Mouse (Mus musculus): ENCODE measurements around the gene Mrpl30. TPM values are rescaled to one million over a fixed set of nuclear protein-coding genes. Genes with fewer than 3 reads are reported as not detected.

Gene Mrpl30
- 243 and 271 TPM in 2 replicates for polyA plus RNA-seq (2014; fragmentation: Nextera tagmentation; extraction: Ambion mirVana)

GRCm38 (mm10) chr1:37890025-37890652 is at the start of gene Mrpl30, which contains the start of gene Mitd1:
Gene Mrpl30 (plus strand): TSS chr1:37890477.
Gene Mitd1 (minus strand): TSS chr1:37890411.
- Histone ChIP-seq H3K4me2 (ENCODE audit: low read depth, low read length) (peak within 1 kb of the TSS; percentile 63), H3K9me3 (replicated peaks; ENCODE audit: control insufficient read depth, low read length) (no peaks in the 10 kb centered on the region), H3K27ac (replicated peaks; ENCODE audit: low read depth, low read length) (no peak within 1 kb of the TSS), H3K27me3 (ENCODE audit: control insufficient read depth, insufficient read depth, low read length) (no peaks in the 10 kb centered on the region), H3K4me1 (ENCODE audit: control insufficient read depth, insufficient read depth, low read length) (no peaks in the 10 kb centered on the region), H3K4me3 (ENCODE audit: low read depth, low read length) (peak within 1 kb of the TSS; percentile 66), H3K36me3 (replicated peaks; ENCODE audit: control insufficient read depth, insufficient read depth, low read depth, low read length) (no peaks in the 10 kb centered on the region; the same call in 1 of the 2 replicates), H3K9ac (replicated peaks; ENCODE audit: low read length) (peak within 1 kb of the TSS; percentile 76)
- DNase-seq (ENCODE audit: low spot score) = peak; percentile 92
- ATAC-seq (replicated peaks; ENCODE audit: insufficient number of reproducible peaks, low FRiP score, low TSS enrichment, low read depth) = peak; percentile 86
- under 1% methylated on average over 41 of the region's 41 CpGs for WGBS

GRCm38 (mm10) chr1:37846878-37847277 is 43.4 kb upstream of the Mrpl30 start:
- Histone ChIP-seq H3K4me2 (ENCODE audit: low read depth, low read length) (no peak overlapping the region), H3K4me1 (ENCODE audit: control insufficient read depth, insufficient read depth, low read length) (no peaks in the 10 kb centered on the region), H3K9me3 (replicated peaks; ENCODE audit: control insufficient read depth, low read length) (no peaks in the 10 kb centered on the region), H3K9ac (replicated peaks; ENCODE audit: low read length) (no peak overlapping the region), H3K27ac (replicated peaks; ENCODE audit: low read depth, low read length) (no peak overlapping the region), H3K4me3 (ENCODE audit: low read depth, low read length) (no peak overlapping the region), H3K27me3 (ENCODE audit: control insufficient read depth, insufficient read depth, low read length) (no peaks in the 10 kb centered on the region), H3K36me3 (replicated peaks; ENCODE audit: control insufficient read depth, insufficient read depth, low read depth, low read length) (no peaks in the 10 kb centered on the region)
- DNase-seq (ENCODE audit: low spot score) (no peak), ATAC-seq (replicated peaks; ENCODE audit: insufficient number of reproducible peaks, low FRiP score, low TSS enrichment, low read depth) (no peak)
- 79% methylated on average over 8 of the region's 8 CpGs for WGBS

GRCm38 (mm10) chr1:37850696-37851095 is 39.6 kb upstream of the Mrpl30 start:
- Histone ChIP-seq H3K27ac (replicated peaks; ENCODE audit: low read depth, low read length) (no peak overlapping the region), H3K9me3 (replicated peaks; ENCODE audit: control insufficient read depth, low read length) (no peaks in the 10 kb centered on the region), H3K4me3 (ENCODE audit: low read depth, low read length) (no peak overlapping the region), H3K4me1 (ENCODE audit: control insufficient read depth, insufficient read depth, low read length) (no peaks in the 10 kb centered on the region), H3K4me2 (ENCODE audit: low read depth, low read length) (no peak overlapping the region), H3K36me3 (replicated peaks; ENCODE audit: control insufficient read depth, insufficient read depth, low read depth, low read length) (no peaks in the 10 kb centered on the region), H3K9ac (replicated peaks; ENCODE audit: low read length) (no peak overlapping the region), H3K27me3 (ENCODE audit: control insufficient read depth, insufficient read depth, low read length) (no peaks in the 10 kb centered on the region)
- WGBS = 73% methylated on average over 2 of the region's 2 CpGs
- ATAC-seq (replicated peaks; ENCODE audit: insufficient number of reproducible peaks, low FRiP score, low TSS enrichment, low read depth) (no peak), DNase-seq (ENCODE audit: low spot score) (no peak)

GRCm38 (mm10) chr1:37864511-37865400 is 25.5 kb upstream of the Mrpl30 start:
- Histone ChIP-seq H3K36me3 (replicated peaks; ENCODE audit: control insufficient read depth, insufficient read depth, low read depth, low read length) (no peaks in the 10 kb centered on the region), H3K9ac (replicated peaks; ENCODE audit: low read length) (peak overlapping the region; percentile 67), H3K27ac (replicated peaks; ENCODE audit: low read depth, low read length) (peak overlapping the region; percentile 56; the same call in 1 of the 2 replicates), H3K9me3 (replicated peaks; ENCODE audit: control insufficient read depth, low read length) (no peaks in the 10 kb centered on the region), H3K4me2 (ENCODE audit: low read depth, low read length) (peak overlapping the region; percentile 71), H3K4me3 (ENCODE audit: low read depth, low read length) (peak overlapping the region; percentile 58), H3K27me3 (ENCODE audit: control insufficient read depth, insufficient read depth, low read length) (no peaks in the 10 kb centered on the region; the same call in 1 of the 2 replicates), H3K4me1 (ENCODE audit: control insufficient read depth, insufficient read depth, low read length) (no peaks in the 10 kb centered on the region)
- WGBS = under 1% methylated on average over 89 of the region's 90 CpGs
- DNase-seq (ENCODE audit: low spot score) (peak; percentile 99), ATAC-seq (replicated peaks; ENCODE audit: insufficient number of reproducible peaks, low FRiP score, low TSS enrichment, low read depth) (peak; percentile 99)

- Histone ChIP-seq H3K27ac (replicated peaks; ENCODE audit: low read depth, low read length) (peak overlapping the region; percentile 56; the same call in 1 of the 2 replicates), H3K4me1 (ENCODE audit: control insufficient read depth, insufficient read depth, low read length) (no peaks in the 10 kb centered on the region), H3K4me3 (ENCODE audit: low read depth, low read length) (peak overlapping the region; percentile 58), H3K9me3 (replicated peaks; ENCODE audit: control insufficient read depth, low read length) (no peaks in the 10 kb centered on the region), H3K27me3 (ENCODE audit: control insufficient read depth, insufficient read depth, low read length) (no peaks in the 10 kb centered on the region; the same call in 1 of the 2 replicates), H3K4me2 (ENCODE audit: low read depth, low read length) (peak overlapping the region; percentile 71), H3K36me3 (replicated peaks; ENCODE audit: control insufficient read depth, insufficient read depth, low read depth, low read length) (no peaks in the 10 kb centered on the region), H3K9ac (replicated peaks; ENCODE audit: low read length) (peak overlapping the region; percentile 67)
- DNase-seq (ENCODE audit: low spot score) = no peak
- 13% methylated on average over 23 of the region's 23 CpGs for WGBS
- no peak for ATAC-seq (replicated peaks; ENCODE audit: insufficient number of reproducible peaks, low FRiP score, low TSS enrichment, low read depth)
Measured at GRCm38 (mm10) chr1:37865401-37866215, 24.7 kb upstream of the Mrpl30 start.

GRCm38 (mm10) chr1:37866286-37866685 is 24.0 kb upstream of the Mrpl30 start, which contains the start of gene Tsga10:
Gene Tsga10 (minus strand): TSS chr1:37866429.
- DNase-seq (ENCODE audit: low spot score) = no peak
- no peak for ATAC-seq (replicated peaks; ENCODE audit: insufficient number of reproducible peaks, low FRiP score, low TSS enrichment, low read depth)
- Histone ChIP-seq H3K4me2 (ENCODE audit: low read depth, low read length) (peak within 1 kb of the TSS; percentile 71), H3K27ac (replicated peaks; ENCODE audit: low read depth, low read length) (peak within 1 kb of the TSS; percentile 56; the same call in 1 of the 2 replicates), H3K36me3 (replicated peaks; ENCODE audit: control insufficient read depth, insufficient read depth, low read depth, low read length) (no peaks in the 10 kb centered on the region), H3K4me1 (ENCODE audit: control insufficient read depth, insufficient read depth, low read length) (no peaks in the 10 kb centered on the region), H3K4me3 (ENCODE audit: low read depth, low read length) (peak within 1 kb of the TSS; percentile 58), H3K9ac (replicated peaks; ENCODE audit: low read length) (peak within 1 kb of the TSS; percentile 67), H3K27me3 (ENCODE audit: control insufficient read depth, insufficient read depth, low read length) (no peaks in the 10 kb centered on the region; the same call in 1 of the 2 replicates), H3K9me3 (replicated peaks; ENCODE audit: control insufficient read depth, low read length) (no peaks in the 10 kb centered on the region)
- 86% methylated on average over 6 of the region's 6 CpGs for WGBS

DNA sequence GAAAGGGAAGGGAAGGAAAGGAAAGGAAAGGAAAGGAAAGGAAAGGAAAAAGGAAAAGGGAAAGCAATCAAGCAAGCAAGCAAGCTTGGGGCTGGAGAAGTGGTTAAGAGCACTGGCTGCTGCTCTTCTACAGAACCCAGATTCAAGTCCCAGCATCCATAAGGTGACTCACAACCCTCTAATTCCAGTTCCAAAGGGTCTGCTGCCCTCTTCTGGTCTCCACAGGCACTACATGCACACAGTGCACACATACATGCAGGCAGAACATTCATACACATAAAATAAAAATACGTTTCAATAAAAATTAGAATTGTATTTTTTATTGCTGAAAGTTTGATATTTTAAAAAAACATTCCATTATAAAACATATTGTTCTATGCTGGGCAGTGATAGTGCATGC is 23.2 kb upstream of the Mrpl30 start:
- DNase-seq (ENCODE audit: low spot score) = peak; percentile 26
- Histone ChIP-seq H3K4me2 (ENCODE audit: low read depth, low read length) (no peak overlapping the region), H3K27me3 (ENCODE audit: control insufficient read depth, insufficient read depth, low read length) (no peaks in the 10 kb centered on the region; the same call in 1 of the 2 replicates), H3K9me3 (replicated peaks; ENCODE audit: control insufficient read depth, low read length) (no peaks in the 10 kb centered on the region), H3K27ac (replicated peaks; ENCODE audit: low read depth, low read length) (no peak overlapping the region), H3K9ac (replicated peaks; ENCODE audit: low read length) (no peak overlapping the region), H3K4me1 (ENCODE audit: control insufficient read depth, insufficient read depth, low read length) (0 out of 2 replicates have a peak, but pooled peaks cover 2% of the 10 kb centered on the region), H3K36me3 (replicated peaks; ENCODE audit: control insufficient read depth, insufficient read depth, low read depth, low read length) (no peaks in the 10 kb centered on the region), H3K4me3 (ENCODE audit: low read depth, low read length) (no peak overlapping the region)
- 76% methylated on average over 1 of the region's 1 CpGs for WGBS
- no peak for ATAC-seq (replicated peaks; ENCODE audit: insufficient number of reproducible peaks, low FRiP score, low TSS enrichment, low read depth)

All from embryonic facial prominence, embryonic 11.5 days (tissue).